19 mouse cellular contexts compared by ENCODE assay signal in the genomic region with DNA sequence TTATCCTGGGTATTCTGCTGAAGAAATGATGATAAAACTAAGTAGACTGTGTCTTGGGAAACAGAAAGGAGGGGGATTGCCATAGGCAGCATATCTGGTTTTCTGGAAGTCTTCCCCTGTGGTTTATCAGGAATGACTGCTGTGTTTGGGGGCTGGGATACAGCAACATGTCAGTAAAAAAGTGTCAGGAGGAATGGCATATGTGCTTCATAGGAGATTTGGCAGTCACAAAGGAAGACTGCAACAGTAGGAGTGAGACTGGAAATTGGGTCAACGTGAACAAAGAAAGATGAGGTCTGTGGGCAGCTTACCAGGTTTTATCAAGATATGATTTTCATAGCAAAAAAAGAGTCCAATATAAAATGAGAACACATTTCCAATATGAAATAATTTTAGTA.
A peak's percentile ranks its signal among the peaks of the same experiment; 100 is the strongest.
DNase-seq lines count a peak whose midpoint lies in the region; ATAC-seq and TF ChIP-seq lines count a peak whose summit lies in the region.
"Had no signal": no experiment of that assay in that cellular context is flagged by ENCODE, and none has a peak within 500 bp of the region (broad histone marks: within the 10 kb centered on the region; RNA-seq: fewer than 3 reads in every experiment).

No protein-coding gene starts in this region.

- no peaks in the 10 kb centered on the region for H3K27me3 ChIP-seq in thymus, adult 2 months (ENCODE audit: control insufficient read depth, insufficient read depth, low read length)
- H3K27me3 ChIP-seq: neural tube, embryonic 13.5 days; Patski had no signal

- peak; percentile 27; the same call in 1 of the 2 replicates for ATAC-seq in frontal cortex, adult (ENCODE audit: low TSS enrichment)
- ATAC-seq: activated CD4-positive, CD25-positive, alpha-beta regulatory T cell, adult 4 months; Patski had no signal

- no peaks in the 10 kb centered on the region for H3K36me3 ChIP-seq in thymus, adult 2 months (ENCODE audit: control insufficient read depth, insufficient read depth, low read length)
- H3K36me3 ChIP-seq: midbrain, embryonic 10.5 days; neural tube, embryonic 13.5 days had no signal

- no peak overlapping the region for H3K27ac ChIP-seq in thymus, adult 2 months (ENCODE audit: control insufficient read depth, insufficient read depth, low read length)
- H3K27ac ChIP-seq: hindbrain, embryonic 14.5 days; midbrain, embryonic 10.5 days; neural tube, embryonic 13.5 days had no signal

- no peak for DNase-seq in frontal cortex, postnatal 14 days (ENCODE audit: low spot score in 2 of 2)
- peak; percentile 43 for DNase-seq in brain, embryonic 14.5 days (ENCODE audit: low read depth)
- DNase-seq in cerebellum, adult 18-20 months = peak; percentile 52 to 71
- DNase-seq in cerebellum, postnatal 36 days = peak; percentile 38 to 63
- DNase-seq in ovary, postnatal 10 days (ENCODE audit: low spot score) = no peak
- no peak for DNase-seq in thymus, adult 2 months
- DNase-seq: adrenal gland, postnatal 14 days; gastrocnemius, postnatal 36 days; heart, postnatal 14 days; kidney, adult 11 months; kidney, postnatal 14 days; left cerebral cortex, postnatal 4 days; lung, adult 18-20 months had no signal

- no peak for TF ChIP-seq CTCF in brain, embryonic 14.5 days (IDR thresholded peaks at IDR 0.05; ENCODE audit: borderline replicate concordance, extremely low read depth, insufficient read depth, insufficient read length)
- no peak for TF ChIP-seq CTCF in thymus, adult 2 months (IDR thresholded peaks at IDR 0.05; ENCODE audit: borderline replicate concordance, control insufficient read depth, extremely low read depth, insufficient read depth, low read length, poor library complexity)

- H3K4me3 ChIP-seq in thymus, adult 2 months (ENCODE audit: control insufficient read depth, insufficient read depth, low read length) = no peak overlapping the region
- H3K4me3 ChIP-seq: midbrain, embryonic 10.5 days; neural tube, embryonic 13.5 days had no signal

- H3K4me1 ChIP-seq in thymus, adult 2 months (replicated peaks; ENCODE audit: control insufficient read depth, insufficient read depth, low read length) = no peaks in the 10 kb centered on the region
- H3K4me1 ChIP-seq: midbrain, embryonic 10.5 days; neural tube, embryonic 13.5 days had no signal

- WGBS in thymus, adult 2 months = 95% methylated on average over 1 of the region's 1 CpGs

- no peak for TF ChIP-seq POLR2A in brain, embryonic 14.5 days (IDR thresholded peaks at IDR 0.05; ENCODE audit: borderline replicate concordance, extremely low read depth, insufficient read depth, insufficient read length, poor library complexity, severe bottlenecking)
- no peak for TF ChIP-seq POLR2A in thymus, adult 2 months (IDR thresholded peaks at IDR 0.05; ENCODE audit: control insufficient read depth, extremely low read depth, insufficient read depth, low read length, poor library complexity)

Comparison
In these comparisons a context has a peak if more than half of its experiments do, and no peak if none do; other contexts are left out.
1. DNase-seq: peak in brain, embryonic 14.5 days (single experiment), cerebellum, adult 18-20 months (2 of 2) and cerebellum, postnatal 36 days (2 of 2); none in frontal cortex, postnatal 14 days (0 of 2), ovary, postnatal 10 days (single experiment) and thymus, adult 2 months (single experiment).